Mouse (Mus musculus) lung, embryonic 16.5 days (tissue): ENCODE measurements at regions not wholly inside any gene's neighbourhood (a gene's known extent, or its start where the extent isn't known, plus 50 kb on each side); places are given as distances from the start of the nearest gene placed in this dataset.

ENCODE experiments used
- ATAC-seq: fragments of 200-750 bp; cut with Nextera tagmentation; 2 replicates; pipeline ENCODE4 v1.8.0; 2017; ENCODE audit warnings: low read depth, mild to moderate bottlenecking, moderate library complexity
- H3K27ac ChIP-seq: fragments of 300-500 bp; sonication (generic); 2 replicates; pipeline ENCODE4 v1.5.1; 2014; ENCODE audit warnings: mild to moderate bottlenecking, control low read depth, low read length
- H3K27me3 ChIP-seq: fragments of 300-500 bp; sonication (generic); 2 replicates; pipeline ENCODE4 v1.6.1; 2014; ENCODE audit warnings: low read depth, low read length, mixed read lengths; ENCODE audit not compliant: control insufficient read depth, insufficient read depth
- H3K36me3 ChIP-seq: fragments of 300-500 bp; sonication (generic); 2 replicates; pipeline ENCODE4 v1.6.1; 2014; ENCODE audit warnings: low read length; ENCODE audit not compliant: control insufficient read depth, insufficient read depth
- H3K4me1 ChIP-seq: fragments of 300-500 bp; sonication (generic); replicated peaks from 2 replicates; pipeline ENCODE4 v1.6.1; 2014; ENCODE audit warnings: low read length, mixed read lengths; ENCODE audit not compliant: control insufficient read depth, insufficient read depth
- H3K4me2 ChIP-seq: fragments of 300-500 bp; sonication (generic); 2 replicates; pipeline ENCODE4 v1.6.1; 2014; ENCODE audit warnings: low read depth, low read length, control low read depth
- H3K4me3 ChIP-seq: fragments of 300-500 bp; sonication (generic); 2 replicates; pipeline ENCODE4 v1.5.1; 2014; ENCODE audit warnings: mild to moderate bottlenecking, low read length, control low read depth
- H3K9ac ChIP-seq: fragments of 300-500 bp; sonication (generic); 2 replicates; pipeline ENCODE4 v1.6.1; 2014; ENCODE audit warnings: low read length, control low read depth
- H3K9me3 ChIP-seq: fragments of 300-500 bp; sonication (generic); 2 replicates; pipeline ENCODE4 v1.6.1; 2016; ENCODE audit warnings: low read length; ENCODE audit not compliant: control insufficient read depth
- WGBS: fragments of 180-500 bp; shearing (Covaris S2); extraction: QIAGEN DNeasy Blood & Tissue Kit; methylation state at CpG from one replicate; pipeline ENCODE4 v1.1.7; 2014; 5-methylcytosine and 5-hydroxymethylcytosine counted together

DNA sequence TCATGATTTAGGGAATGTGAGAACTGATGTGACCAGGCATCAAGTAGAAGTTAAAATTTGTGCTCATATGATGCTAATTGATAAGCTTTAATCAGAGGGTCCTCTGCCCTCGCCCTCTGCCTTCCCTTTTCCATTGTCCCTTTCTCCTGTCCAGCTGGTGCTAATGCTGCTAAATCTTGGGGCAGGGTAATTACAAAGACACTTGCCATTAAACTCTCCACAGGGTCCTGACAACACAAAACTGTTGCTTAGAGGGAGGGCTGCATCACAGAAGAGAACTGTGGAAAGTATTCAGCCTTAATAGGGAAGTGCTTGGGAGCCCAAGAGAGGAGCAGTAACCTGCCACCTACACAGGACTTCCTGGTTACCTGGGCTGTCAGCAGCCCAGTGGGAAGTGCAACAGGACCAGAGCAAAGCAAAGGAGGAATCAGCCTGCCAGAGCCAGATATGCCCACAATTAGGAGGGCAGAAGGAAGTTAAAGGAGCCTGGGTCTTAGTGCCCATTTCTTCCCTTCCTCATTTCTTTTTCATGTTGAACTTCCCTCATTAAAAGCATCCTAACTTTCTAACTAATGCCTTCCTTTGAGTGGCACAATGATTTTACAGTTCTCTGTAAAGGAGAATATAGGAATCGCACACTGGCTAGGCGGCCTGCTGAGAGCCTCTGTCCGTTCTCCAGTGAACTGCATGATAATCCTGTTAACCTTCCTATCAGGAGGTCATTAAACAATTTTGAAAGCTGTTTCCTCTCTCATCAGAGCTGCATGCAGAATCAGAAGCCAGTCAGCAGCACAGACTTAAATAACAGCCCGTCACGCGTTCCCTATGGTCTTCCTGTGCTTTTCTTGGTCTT lies 372.5 kb upstream of the Mef2c start:
- Histone ChIP-seq H3K9me3 (no peaks in the 10 kb centered on the region), H3K4me2 (no peak overlapping the region), H3K4me3 (no peak overlapping the region), H3K27ac (no peak overlapping the region), H3K27me3 (no peaks in the 10 kb centered on the region), H3K4me1 (no peaks in the 10 kb centered on the region), H3K9ac (no peak overlapping the region), H3K36me3 (no peaks in the 10 kb centered on the region)
- 69% methylated on average over 7 of the region's 7 CpGs for WGBS
- no peak for ATAC-seq

DNA sequence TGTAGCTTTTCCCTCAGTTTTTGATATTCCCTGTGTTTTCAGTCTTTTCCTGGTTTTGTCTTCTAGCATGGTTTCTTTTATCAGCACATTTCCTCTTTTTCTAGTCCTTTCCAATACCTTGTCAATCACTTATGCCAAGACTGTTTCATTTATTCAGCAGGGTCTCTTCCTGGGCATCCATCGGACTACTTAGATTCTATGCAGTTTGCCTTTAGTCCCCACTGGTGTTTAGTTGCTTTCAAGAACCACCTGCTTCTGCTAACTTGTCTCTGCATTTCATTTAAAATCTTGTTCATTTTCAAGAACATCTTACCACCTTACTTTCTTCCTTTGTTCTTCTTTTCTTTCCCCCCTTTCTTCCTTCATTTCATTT lies 371.9 kb upstream of the Mef2c start:
- ATAC-seq = no peak
- no peak overlapping the region for H3K4me3 ChIP-seq
- H3K9ac ChIP-seq = no peak overlapping the region
- no peaks in the 10 kb centered on the region for H3K36me3 ChIP-seq
- H3K4me1 ChIP-seq = no peaks in the 10 kb centered on the region
- H3K9me3 ChIP-seq = no peaks in the 10 kb centered on the region
- no peaks in the 10 kb centered on the region for H3K27me3 ChIP-seq
- 81% methylated on average over 1 of the region's 1 CpGs for WGBS
- no peak overlapping the region for H3K27ac ChIP-seq
- no peak overlapping the region for H3K4me2 ChIP-seq

DNA sequence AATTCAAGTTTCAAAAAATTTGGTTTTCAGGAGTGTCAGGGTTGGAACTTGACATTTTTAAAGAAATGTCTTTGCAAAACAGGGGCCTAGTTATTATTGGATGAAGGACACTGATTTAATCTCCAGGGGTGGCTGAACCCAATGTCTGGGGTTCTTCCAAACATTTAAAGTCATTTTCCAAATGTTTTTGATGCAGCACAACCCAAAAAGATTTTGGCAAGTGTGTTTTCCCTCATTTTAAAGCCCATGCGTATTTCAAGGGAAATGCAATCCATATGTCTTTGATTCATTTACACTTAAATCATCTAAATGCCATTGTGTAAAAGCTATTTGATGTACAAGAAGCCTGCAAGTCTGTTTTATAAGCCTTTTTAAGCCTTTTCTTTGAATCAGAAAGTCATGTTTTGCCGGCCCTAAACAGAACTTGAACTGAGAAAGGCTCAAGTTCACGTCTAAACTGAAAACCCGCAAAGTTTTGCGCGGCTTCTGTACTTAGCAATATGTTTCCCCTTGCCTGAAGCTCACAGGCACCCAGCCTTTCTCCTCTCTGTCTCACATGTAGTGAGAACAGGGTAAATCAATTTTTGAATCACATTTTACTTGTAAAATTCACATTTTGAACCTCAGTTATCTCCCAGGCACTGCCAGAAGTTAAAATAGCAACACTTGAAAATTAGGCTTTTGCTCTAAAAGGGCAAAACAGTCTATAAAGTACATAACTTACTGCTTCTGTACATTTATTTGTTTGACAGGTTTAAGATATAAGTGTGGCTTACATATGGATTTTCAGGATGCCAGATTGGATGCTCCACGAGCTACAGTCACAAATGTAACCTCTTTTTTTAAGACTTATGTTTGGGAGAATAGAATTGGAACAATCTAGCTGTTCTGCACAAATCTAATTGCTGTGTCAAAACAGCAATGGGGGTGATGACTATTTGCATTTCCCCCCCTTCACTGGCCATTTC lies 370.9 kb upstream of the Mef2c start:
- no peak overlapping the region for H3K9ac ChIP-seq
- no peak overlapping the region for H3K4me2 ChIP-seq
- no peaks in the 10 kb centered on the region for H3K9me3 ChIP-seq
- ATAC-seq = no peak
- H3K27ac ChIP-seq = no peak overlapping the region
- H3K4me1 ChIP-seq = no peaks in the 10 kb centered on the region
- no peaks in the 10 kb centered on the region for H3K36me3 ChIP-seq
- H3K27me3 ChIP-seq = no peaks in the 10 kb centered on the region
- H3K4me3 ChIP-seq = no peak overlapping the region
- 76% methylated on average over 7 of the region's 7 CpGs for WGBS

DNA sequence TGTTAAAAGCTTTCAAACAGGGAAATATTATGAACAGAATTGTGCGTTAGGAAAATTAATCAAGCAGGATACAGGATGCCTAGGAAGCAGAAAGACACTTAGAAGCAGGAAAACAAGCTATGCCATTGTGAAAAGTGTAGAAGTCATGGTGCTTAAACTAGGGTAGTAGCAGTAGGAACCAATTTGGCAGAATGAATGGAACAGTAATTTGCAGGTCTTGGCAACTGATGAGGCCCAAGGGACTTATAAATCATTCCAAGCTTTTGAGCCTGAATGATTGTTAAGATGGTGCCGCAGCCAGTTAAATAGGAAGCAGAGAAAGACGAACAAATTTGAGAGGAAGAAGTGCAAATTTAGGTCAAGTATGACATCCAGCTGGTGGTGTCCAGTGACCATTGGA lies 360.5 kb upstream of the Mef2c start:
- no peak overlapping the region for H3K4me2 ChIP-seq
- no peak overlapping the region for H3K9ac ChIP-seq
- H3K27me3 ChIP-seq = no peaks in the 10 kb centered on the region
- H3K4me1 ChIP-seq = no peaks in the 10 kb centered on the region
- H3K27ac ChIP-seq = no peak overlapping the region
- H3K4me3 ChIP-seq = no peak overlapping the region
- no peaks in the 10 kb centered on the region for H3K9me3 ChIP-seq
- H3K36me3 ChIP-seq = no peaks in the 10 kb centered on the region
- 64% methylated on average over 3 of the region's 3 CpGs for WGBS
- no peak for ATAC-seq

DNA sequence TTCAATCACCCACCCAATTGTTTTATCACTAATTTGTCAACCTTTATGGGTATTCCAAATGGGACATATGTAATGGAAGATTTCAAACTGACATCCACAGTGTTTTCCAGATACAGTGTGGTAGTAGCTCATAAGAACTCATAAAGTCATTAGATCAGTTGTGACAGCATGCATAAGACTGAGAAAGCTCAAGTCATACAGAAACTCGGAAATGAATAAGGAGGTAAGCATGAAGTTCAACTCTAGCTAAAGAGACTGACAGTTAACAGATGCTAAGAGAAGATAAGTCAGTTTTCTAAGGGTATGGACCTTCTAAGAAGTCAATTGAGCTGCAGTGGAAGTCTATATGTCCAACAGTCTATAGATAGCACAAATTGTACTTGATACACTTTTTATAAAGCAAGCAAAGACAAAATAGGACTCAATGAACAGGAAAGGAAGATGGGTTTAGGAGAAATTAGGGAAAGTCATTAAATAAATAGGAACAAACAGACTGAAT lies 349.2 kb upstream of the Mef2c start:
- Histone ChIP-seq H3K36me3 (no peaks in the 10 kb centered on the region), H3K4me2 (no peak overlapping the region), H3K27ac (no peak overlapping the region), H3K4me3 (no peak overlapping the region), H3K9me3 (no peaks in the 10 kb centered on the region), H3K9ac (no peak overlapping the region), H3K27me3 (no peaks in the 10 kb centered on the region), H3K4me1 (no peaks in the 10 kb centered on the region)
- ATAC-seq = no peak
- WGBS = 65% methylated on average over 1 of the region's 1 CpGs

DNA sequence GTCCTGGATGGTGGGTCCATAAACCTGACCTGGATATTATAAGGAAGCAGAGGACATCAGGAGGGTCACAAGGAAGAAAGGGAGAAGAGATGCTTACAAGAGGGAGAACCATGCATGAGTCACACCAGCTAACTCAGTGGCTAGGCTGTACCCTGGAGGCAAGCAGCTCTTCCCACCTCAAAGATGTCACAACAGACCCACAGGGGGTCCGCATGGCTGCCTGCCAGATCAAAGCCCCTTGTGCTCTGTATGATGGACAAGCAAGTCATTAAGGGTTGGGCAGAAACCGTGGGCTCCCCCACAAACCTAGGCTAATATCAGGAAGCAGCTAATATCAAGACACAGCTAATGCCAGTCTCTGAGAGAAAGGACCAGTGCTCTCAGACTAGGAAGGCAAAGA lies 343.9 kb upstream of the Mef2c start:
- H3K4me1 ChIP-seq = no peaks in the 10 kb centered on the region
- H3K36me3 ChIP-seq = no peaks in the 10 kb centered on the region
- ATAC-seq = no peak
- H3K27me3 ChIP-seq = no peaks in the 10 kb centered on the region
- no peak overlapping the region for H3K4me2 ChIP-seq
- H3K9me3 ChIP-seq = no peaks in the 10 kb centered on the region
- no peak overlapping the region for H3K9ac ChIP-seq
- 62% methylated on average over 2 of the region's 2 CpGs for WGBS
- no peak overlapping the region for H3K4me3 ChIP-seq
- no peak overlapping the region for H3K27ac ChIP-seq

DNA sequence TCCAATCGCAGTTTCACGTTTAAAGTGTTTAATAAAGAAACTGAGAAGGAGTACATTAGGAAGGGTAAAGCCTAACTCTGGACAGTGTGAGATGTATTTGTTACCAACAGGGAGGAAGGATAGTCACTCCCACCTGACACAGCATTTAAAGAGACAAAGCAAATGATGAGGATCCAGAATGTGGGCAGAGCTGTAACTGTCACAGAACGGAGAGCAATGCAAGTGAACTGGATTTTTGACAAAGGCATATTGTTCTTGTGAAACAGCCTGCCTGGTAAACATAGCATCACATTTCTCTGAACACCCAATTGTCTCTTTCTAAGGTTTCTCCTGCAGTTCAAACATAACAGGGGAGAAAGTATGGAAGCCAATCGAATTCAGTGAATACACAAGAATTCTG lies 341.1 kb upstream of the Mef2c start:
- Histone ChIP-seq H3K27ac (no peak overlapping the region), H3K4me3 (no peak overlapping the region), H3K9me3 (no peaks in the 10 kb centered on the region), H3K4me1 (no peaks in the 10 kb centered on the region), H3K36me3 (no peaks in the 10 kb centered on the region), H3K4me2 (no peak overlapping the region), H3K9ac (no peak overlapping the region), H3K27me3 (no peaks in the 10 kb centered on the region)
- no peak for ATAC-seq
- 78% methylated on average over 4 of the region's 4 CpGs for WGBS

DNA sequence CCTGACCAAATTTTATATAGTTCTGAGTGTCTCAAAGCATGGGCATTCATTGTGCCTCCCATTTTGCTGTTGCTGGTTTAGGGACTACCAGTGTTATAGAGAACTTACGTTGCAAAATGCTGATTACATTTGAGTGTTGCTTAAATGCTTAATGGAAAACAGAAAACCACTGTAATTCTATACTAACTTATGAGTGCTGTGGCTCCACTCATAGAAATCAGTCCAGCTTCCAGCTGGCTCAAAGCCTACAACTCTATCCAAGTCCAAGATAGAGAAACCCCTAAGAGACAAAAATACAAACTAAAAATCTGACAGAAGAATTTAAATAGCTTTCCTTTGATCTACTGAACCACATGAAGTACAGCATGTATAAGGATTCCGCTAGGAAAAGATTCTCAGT lies 328.7 kb upstream of the Mef2c start:
- no peak overlapping the region for H3K4me2 ChIP-seq
- H3K36me3 ChIP-seq = no peaks in the 10 kb centered on the region
- ATAC-seq = peak; percentile 67; the same call in 1 of the 2 replicates
- WGBS = 40% methylated on average over 2 of the region's 2 CpGs
- H3K9me3 ChIP-seq = no peaks in the 10 kb centered on the region
- H3K27me3 ChIP-seq = no peaks in the 10 kb centered on the region
- no peak overlapping the region for H3K27ac ChIP-seq
- no peaks in the 10 kb centered on the region for H3K4me1 ChIP-seq
- H3K4me3 ChIP-seq = no peak overlapping the region
- no peak overlapping the region for H3K9ac ChIP-seq

DNA sequence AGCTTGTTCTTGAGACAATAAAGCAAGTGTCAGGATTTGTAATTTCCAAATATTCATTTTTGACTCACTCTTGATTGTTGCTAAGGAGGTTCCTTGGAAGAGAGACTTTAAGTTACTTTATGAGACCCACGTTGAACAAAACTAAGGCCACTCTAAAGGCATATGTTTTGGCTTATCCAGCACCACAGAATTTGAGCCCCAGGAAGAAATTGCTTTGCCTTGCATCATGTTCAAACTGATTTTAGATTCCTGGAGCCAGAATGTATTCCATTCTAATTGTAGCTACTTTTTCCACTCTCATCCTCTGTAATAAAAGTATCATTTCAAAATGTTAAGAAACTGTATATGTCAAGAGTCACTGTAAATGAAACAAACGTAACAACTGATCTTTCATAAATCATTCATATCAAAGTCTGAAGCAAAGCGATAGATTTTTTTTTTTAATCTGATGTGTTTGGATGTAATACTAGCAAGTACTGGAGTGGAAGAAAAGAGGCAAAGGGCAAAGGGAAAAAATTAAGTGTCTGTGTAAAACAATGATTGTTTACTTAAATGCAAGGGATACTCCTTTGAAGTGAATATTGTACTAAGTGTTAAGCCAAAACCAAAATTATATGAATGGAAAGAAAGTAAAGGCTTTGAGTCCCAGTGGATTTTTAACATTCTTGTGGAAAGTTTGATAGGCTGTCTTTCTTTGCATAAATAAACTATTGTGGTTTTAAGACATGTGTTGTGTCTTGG lies 301.7 kb upstream of the Mef2c start:
- 52% methylated on average over 3 of the region's 3 CpGs for WGBS
- peak; percentile 76 for ATAC-seq
- no peak overlapping the region for H3K4me3 ChIP-seq
- H3K27me3 ChIP-seq = no peaks in the 10 kb centered on the region
- H3K4me2 ChIP-seq = no peak overlapping the region
- no peaks in the 10 kb centered on the region for H3K9me3 ChIP-seq
- H3K36me3 ChIP-seq = no peaks in the 10 kb centered on the region
- H3K27ac ChIP-seq = no peak overlapping the region
- no peak overlapping the region for H3K9ac ChIP-seq
- H3K4me1 ChIP-seq = no peaks in the 10 kb centered on the region
